Mouse (Mus musculus) heart, embryonic 15.5 days (tissue): ENCODE data around the gene Gak. TPM values are rescaled to one million over a fixed set of nuclear protein-coding genes. Genes with fewer than 3 reads are reported as not detected.
"Not testable (repeated sequence)": the region's sequence is repeated elsewhere in the genome, so short reads cannot be mapped to it uniquely, and the experiment has no call there.

Experiments
- ATAC-seq: fragments of 200-750 bp; cut with Nextera tagmentation; replicated peaks from 2 replicates; pipeline ENCODE4 v1.8.0; 2017; ENCODE audit warnings: low read depth, moderate TSS enrichment; ENCODE audit not compliant: insufficient number of reproducible peaks, insufficient read depth, low FRiP score
- H3K27ac ChIP-seq: fragments of 300-500 bp; sonication (generic); 2 replicates; pipeline ENCODE4 v1.5.1; 2015; ENCODE audit warnings: mild to moderate bottlenecking, inconsistent platforms
- H3K27me3 ChIP-seq: fragments of 300-500 bp; sonication (generic); 2 replicates; pipeline ENCODE4 v1.6.1; 2015; ENCODE audit warnings: inconsistent platforms
- H3K36me3 ChIP-seq: fragments of 300-500 bp; sonication (generic); 2 replicates; pipeline ENCODE4 v1.6.1; 2015; ENCODE audit warnings: mild to moderate bottlenecking, inconsistent platforms
- H3K4me1 ChIP-seq: fragments of 300-500 bp; sonication (generic); replicated peaks from 2 replicates; pipeline ENCODE4 v1.6.1; 2015; ENCODE audit warnings: inconsistent platforms
- H3K4me2 ChIP-seq: fragments of 300-500 bp; sonication (generic); 2 replicates; pipeline ENCODE4 v1.6.1; 2015; ENCODE audit warnings: inconsistent platforms, mild to moderate bottlenecking, moderate library complexity
- H3K4me3 ChIP-seq: fragments of 300-500 bp; sonication (generic); 2 replicates; pipeline ENCODE4 v1.5.1; 2015; ENCODE audit warnings: mild to moderate bottlenecking, inconsistent platforms
- H3K9ac ChIP-seq: fragments of 300-500 bp; sonication (generic); 2 replicates; pipeline ENCODE4 v1.6.1; 2015; ENCODE audit warnings: mild to moderate bottlenecking, inconsistent platforms
- H3K9me3 ChIP-seq: fragments of 300-500 bp; sonication (generic); replicated peaks from 2 replicates; pipeline ENCODE4 v1.6.1; 2016; ENCODE audit warnings: inconsistent platforms
- whole genome bisulfite sequencing: fragments of 180-500 bp; shearing (Covaris S2); methylation state at CpG from one replicate; pipeline ENCODE4 v1.1.7; 2015; ENCODE audit warnings: mixed read lengths; 5-methylcytosine and 5-hydroxymethylcytosine counted together
- polyA plus RNA-seq: library from polyadenylated mRNA; unstranded; fragments of >200 nt; fragmentation: Nextera tagmentation; extraction: Ambion mirVana; gene quantifications from 2 replicates; pipeline ENCODE4 v1.2.1, GENCODE M21; 2015

The Gak gene
- polyA plus RNA-seq, 1 experiment from 2014 or later, result 23.6 TPM

DNA sequence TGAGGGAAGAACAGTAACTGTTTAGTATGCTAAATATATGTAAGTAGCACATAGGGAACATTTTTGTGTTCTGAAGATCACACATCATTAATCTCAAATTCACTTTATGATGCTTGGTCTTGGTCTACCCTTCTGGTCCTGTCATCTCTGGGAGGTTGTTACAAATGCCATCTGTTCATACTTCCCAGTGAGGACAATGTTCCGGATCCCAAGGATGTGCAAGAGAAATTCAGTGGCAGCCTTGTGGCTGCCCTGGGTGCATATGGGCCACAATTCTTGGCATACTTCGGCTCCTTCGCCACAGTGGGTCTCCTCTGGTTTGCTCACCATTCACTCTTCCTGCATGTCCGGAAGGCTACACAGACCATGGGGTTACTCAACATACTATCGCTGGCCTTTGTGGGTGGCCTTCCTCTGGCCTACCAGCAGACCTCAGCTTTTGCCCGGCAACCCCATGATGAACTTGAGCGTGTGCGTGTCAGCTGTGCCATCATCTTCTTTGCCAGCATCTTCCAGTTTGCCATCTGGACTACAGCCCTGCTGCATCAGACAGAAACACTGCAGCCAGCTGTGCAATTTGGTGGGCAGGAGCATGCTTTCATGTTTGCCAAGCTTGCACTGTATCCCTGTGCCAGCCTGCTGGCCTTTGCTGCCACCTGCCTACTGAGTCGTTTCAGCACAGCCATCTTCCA is 16.2 kb upstream of the Gak start:
- ATAC-seq, result no peak
- Histone ChIP-seq H3K27ac (no peak overlapping the region), H3K4me3 (no peak overlapping the region), H3K4me2 (no peak overlapping the region), H3K36me3 (peaks cover 52% of the 10 kb centered on the region), H3K4me1 (peaks cover 4% of the 10 kb centered on the region; the same call in 1 of the 2 replicates), H3K9ac (no peak overlapping the region), H3K27me3 (no peaks in the 10 kb centered on the region), H3K9me3 (no peaks in the 10 kb centered on the region)
- 88% methylated on average over 9 of the region's 9 CpGs for WGBS

- peaks cover 31% of the 10 kb centered on the region for H3K36me3 ChIP-seq
- H3K4me2 ChIP-seq, result no peak overlapping the region
- H3K9ac ChIP-seq, result no peak overlapping the region
- 41% methylated on average over 2 of the region's 2 CpGs for WGBS
- H3K9me3 ChIP-seq, result no peaks in the 10 kb centered on the region
- H3K27me3 ChIP-seq, result no peaks in the 10 kb centered on the region
- no peak overlapping the region for H3K27ac ChIP-seq
- ATAC-seq, result no peak
- peaks cover 4% of the 10 kb centered on the region; the same call in 1 of the 2 replicates for H3K4me1 ChIP-seq
- H3K4me3 ChIP-seq, result no peak overlapping the region
These were observed 14.1 kb upstream of the Gak start for GRCm38 (mm10) chr5:108643674-108644073.

DNA sequence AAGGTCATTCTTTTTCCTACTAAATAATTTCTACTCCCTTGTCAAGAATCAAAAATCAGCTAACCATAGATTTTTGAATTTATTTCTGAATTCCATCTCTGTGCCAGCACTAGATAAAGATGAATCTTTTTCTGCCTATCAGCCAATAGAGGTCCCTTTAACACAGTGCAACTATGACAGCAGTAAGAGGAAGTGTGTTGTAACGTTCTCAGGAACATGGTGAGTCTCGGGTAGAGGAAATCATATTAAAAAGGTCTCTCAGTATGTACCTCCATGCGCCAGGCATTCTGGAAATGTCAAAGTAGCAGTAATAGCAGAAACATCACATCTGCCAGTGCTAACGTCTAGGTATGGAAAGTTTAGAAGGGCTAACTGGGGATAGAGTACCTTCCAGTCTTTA is 6.6 kb upstream of the Gak start:
- Histone ChIP-seq H3K4me3 (no peak overlapping the region), H3K27ac (no peak overlapping the region), H3K9ac (no peak overlapping the region), H3K9me3 (no peaks in the 10 kb centered on the region), H3K36me3 (no peaks in the 10 kb centered on the region), H3K4me2 (no peak overlapping the region), H3K27me3 (no peaks in the 10 kb centered on the region), H3K4me1 (no peaks in the 10 kb centered on the region)
- ATAC-seq, result no peak
- WGBS, result 70% methylated on average over 4 of the region's 4 CpGs

GRCm38 (mm10) chr5:108634088-108634487 is 4.5 kb upstream of the Gak start:
- H3K9me3 ChIP-seq, ATAC-seq, H3K9ac ChIP-seq, H3K27me3 ChIP-seq, H3K4me1 ChIP-seq, H3K4me2 ChIP-seq, H3K27ac ChIP-seq, H3K4me3 ChIP-seq, H3K36me3 ChIP-seq: not testable (repeated sequence)
- 78% methylated on average over 3 of the region's 3 CpGs for WGBS

- WGBS, result 84% methylated on average over 4 of the region's 4 CpGs
- H3K27me3 ChIP-seq, result no peaks in the 10 kb centered on the region
- peaks cover 10% of the 10 kb centered on the region for H3K4me1 ChIP-seq
- no peak overlapping the region for H3K9ac ChIP-seq
- H3K9me3 ChIP-seq, result no peaks in the 10 kb centered on the region
- H3K27ac ChIP-seq, result no peak overlapping the region
- no peak for ATAC-seq
- no peak overlapping the region for H3K4me2 ChIP-seq
- H3K4me3 ChIP-seq, result no peak overlapping the region
- no peaks in the 10 kb centered on the region for H3K36me3 ChIP-seq
These were observed 4.1 kb upstream of the Gak start for GRCm38 (mm10) chr5:108633676-108634075.

DNA sequence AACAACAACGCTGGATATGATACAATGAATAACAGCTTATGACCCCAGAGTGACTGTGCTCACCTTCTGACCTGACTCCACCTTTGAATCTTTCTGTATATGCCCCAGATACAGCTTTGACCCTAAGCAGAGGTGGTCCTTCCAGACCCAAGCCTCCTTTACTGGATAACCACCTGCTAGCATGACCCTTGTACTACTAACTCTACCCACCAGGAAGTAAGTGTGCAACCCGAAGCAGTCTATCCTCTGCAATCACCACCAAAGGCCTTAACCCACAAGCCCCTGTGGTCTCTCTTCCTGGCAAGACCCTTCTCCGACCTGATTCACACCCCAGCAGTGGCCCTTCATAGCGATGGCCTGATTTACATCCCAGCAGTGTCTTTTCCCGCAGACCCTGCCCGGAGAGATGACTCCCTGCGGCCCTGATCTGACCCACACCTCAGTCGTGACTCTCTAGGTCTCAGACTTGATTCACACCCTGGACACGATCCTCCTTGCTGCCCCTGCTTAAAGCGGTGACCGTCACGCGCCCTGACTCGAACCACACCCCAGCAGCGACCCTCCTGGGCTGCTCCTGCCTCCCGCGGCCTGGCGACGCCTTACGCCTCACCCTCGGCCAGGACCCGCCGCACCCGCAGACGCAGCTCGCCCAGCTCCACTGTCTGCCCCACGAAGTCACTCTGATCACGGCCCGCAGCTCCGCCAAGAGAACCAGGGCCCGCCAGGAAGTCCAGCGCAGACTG is 493 bp downstream of the Gak start:
- ATAC-seq, result peak; percentile 81

DNA sequence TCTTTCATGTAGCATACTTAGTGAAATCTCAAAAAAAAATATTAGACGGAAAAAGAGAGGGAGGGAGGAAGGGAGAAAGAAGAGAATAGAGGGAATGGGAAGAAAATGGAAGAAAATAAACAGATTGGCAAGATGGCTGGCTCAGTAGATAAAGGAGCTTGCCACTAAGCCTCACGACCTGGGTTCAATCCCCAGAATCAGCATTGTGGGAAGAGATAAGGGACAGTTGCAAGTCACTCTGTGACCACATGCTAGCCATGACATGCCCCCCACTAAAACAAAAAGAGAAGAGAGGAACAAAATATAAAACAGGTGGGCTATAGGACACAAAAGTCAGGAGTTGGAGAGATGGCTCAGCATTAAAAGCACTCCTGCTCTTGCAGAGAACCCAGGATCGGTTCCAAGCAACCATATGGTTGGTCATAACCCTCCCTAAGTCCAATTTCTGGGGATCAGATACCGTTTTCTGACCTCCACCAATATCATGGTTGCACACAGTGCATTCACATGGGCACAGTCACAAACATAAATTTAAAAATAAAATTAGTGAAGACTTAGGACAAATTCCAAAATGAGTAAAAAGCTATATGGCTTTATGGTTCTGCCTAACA is 3.4 kb downstream of the Gak start:
- Histone ChIP-seq H3K9ac (no peak overlapping the region), H3K27me3 (no peaks in the 10 kb centered on the region), H3K27ac (no peak overlapping the region), H3K9me3 (no peaks in the 10 kb centered on the region), H3K4me1 (peaks cover 35% of the 10 kb centered on the region), H3K36me3 (peaks cover 29% of the 10 kb centered on the region), H3K4me2 (no peak overlapping the region), H3K4me3 (no peak overlapping the region)
- no peak for ATAC-seq
- 75% methylated on average over 4 of the region's 4 CpGs for WGBS

More for the DNA sequence above, 493 bp downstream of the Gak start:
- Histone ChIP-seq H3K4me2 (peak overlapping the region; percentile 75), H3K4me1 (peaks cover 25% of the 10 kb centered on the region), H3K9ac (peak overlapping the region; percentile 90), H3K27ac (peak overlapping the region; percentile 89), H3K4me3 (peak overlapping the region; percentile 71), H3K27me3 (no peaks in the 10 kb centered on the region), H3K9me3 (no peaks in the 10 kb centered on the region), H3K36me3 (peaks cover 7% of the 10 kb centered on the region)
- WGBS, result under 1% methylated on average over 32 of the region's 32 CpGs

- Histone ChIP-seq H3K4me1 (peaks cover 10% of the 10 kb centered on the region), H3K4me2 (no peak overlapping the region), H3K9ac (no peak overlapping the region), H3K4me3 (no peak overlapping the region), H3K36me3 (peaks cover 39% of the 10 kb centered on the region), H3K27me3 (no peaks in the 10 kb centered on the region), H3K27ac (peak overlapping the region; percentile 45), H3K9me3 (no peaks in the 10 kb centered on the region)
- WGBS, result 39% methylated on average over 2 of the region's 2 CpGs
- ATAC-seq, result no peak; the same call in 1 of the 2 replicates
These were observed 7.7 kb downstream of the Gak start for GRCm38 (mm10) chr5:108621870-108622269.

DNA sequence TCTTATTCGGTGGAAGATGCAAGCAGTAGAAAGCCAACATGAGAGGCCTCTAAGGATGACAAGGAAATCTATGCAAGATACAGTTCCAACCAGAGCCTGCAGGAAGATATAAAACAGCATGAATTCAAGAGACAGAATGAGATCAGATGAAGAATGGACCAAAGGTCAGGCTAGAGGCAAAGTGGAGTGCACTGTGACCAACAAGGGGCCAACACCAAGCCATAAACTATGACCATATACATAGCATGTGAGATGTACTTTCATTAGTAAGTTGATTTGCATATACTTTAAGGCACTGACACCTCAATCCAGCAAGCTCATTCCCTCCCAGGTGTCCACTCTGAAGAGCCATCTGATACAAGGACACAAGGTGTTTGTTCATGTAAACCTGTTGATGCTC is 19.1 kb downstream of the Gak start:
- Histone ChIP-seq H3K4me3 (no peak overlapping the region), H3K27me3 (no peaks in the 10 kb centered on the region), H3K4me1 (no peaks in the 10 kb centered on the region), H3K27ac (no peak overlapping the region), H3K9me3 (no peaks in the 10 kb centered on the region), H3K36me3 (peaks cover 87% of the 10 kb centered on the region), H3K4me2 (no peak overlapping the region), H3K9ac (no peak overlapping the region)
- WGBS, result 95% methylated on average over 1 of the region's 1 CpGs
- no peak for ATAC-seq

- no peaks in the 10 kb centered on the region for H3K9me3 ChIP-seq
- WGBS, result 84% methylated on average over 9 of the region's 9 CpGs
- H3K36me3 ChIP-seq, result peaks cover 94% of the 10 kb centered on the region
These were observed 27.0 kb downstream of the Gak start for GRCm38 (mm10) chr5:108602537-108602936.

DNA sequence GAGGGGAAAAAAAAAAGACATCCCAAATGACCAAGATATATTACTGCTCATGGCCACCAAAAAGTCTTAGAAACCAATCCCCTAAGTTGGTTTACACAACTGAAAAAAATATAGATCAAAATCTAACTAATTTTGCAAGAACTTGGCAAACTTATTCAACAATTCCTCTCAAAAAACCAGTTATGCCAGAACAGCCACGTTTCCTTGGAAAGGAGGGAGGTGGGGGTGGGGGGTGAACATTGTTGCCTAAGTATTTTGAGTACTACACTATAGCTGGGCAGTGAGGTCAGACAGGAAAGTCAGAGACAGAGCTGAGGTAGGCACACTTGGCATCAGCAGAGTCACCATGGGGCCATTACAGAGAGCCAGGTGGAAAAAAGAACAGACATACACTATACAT is 29.6 kb downstream of the Gak start:
- Histone ChIP-seq H3K9me3 (no peaks in the 10 kb centered on the region), H3K4me3 (no peak overlapping the region)
- ATAC-seq, result no peak

More at GRCm38 (mm10) chr5:108602537-108602936, 27.0 kb downstream of the Gak start:
- Histone ChIP-seq H3K9ac (no peak overlapping the region), H3K4me3 (no peak overlapping the region), H3K27me3 (no peaks in the 10 kb centered on the region), H3K4me2 (no peak overlapping the region), H3K27ac (no peak overlapping the region), H3K4me1 (no peaks in the 10 kb centered on the region)
- ATAC-seq, result no peak

More for the DNA sequence above, 29.6 kb downstream of the Gak start:
- WGBS, result 73% methylated on average over 1 of the region's 1 CpGs
- no peak overlapping the region for H3K9ac ChIP-seq
- H3K27me3 ChIP-seq, result no peaks in the 10 kb centered on the region
- H3K4me1 ChIP-seq, result no peaks in the 10 kb centered on the region
- H3K27ac ChIP-seq, result no peak overlapping the region
- no peak overlapping the region for H3K4me2 ChIP-seq
- peaks cover 94% of the 10 kb centered on the region for H3K36me3 ChIP-seq
